In genomic region chr12:85373591-85374560, GRCm38 (mm10) we compare ENCODE assay signal across 8 mouse cellular contexts. TPM values are rescaled to one million over a fixed set of nuclear protein-coding genes. Genes with fewer than 3 reads are reported as not detected.
DNase-seq lines count a peak whose midpoint lies in the region; ATAC-seq and TF ChIP-seq lines count a peak whose summit lies in the region.

No protein-coding gene starts in this region.

- WGBS in forebrain, embryonic 10.5 days: 1% methylated on average over 53 of the region's 53 CpGs
- under 1% methylated on average over 49 of the region's 53 CpGs for WGBS in heart, embryonic 16.5 days
- WGBS in lung, embryonic 14.5 days: under 1% methylated on average over 47 of the region's 53 CpGs
- WGBS in neural tube, embryonic 15.5 days: under 1% methylated on average over 52 of the region's 53 CpGs

- peak overlapping the region; percentile 74 for H3K4me2 ChIP-seq in heart, embryonic 16.5 days (ENCODE audit: low read depth, low read length)
- H3K4me2 ChIP-seq in lung, embryonic 14.5 days: peak overlapping the region; percentile 85
- peak overlapping the region; percentile 68 for H3K4me2 ChIP-seq in neural tube, embryonic 15.5 days

- peaks cover 6% of the 10 kb centered on the region; the same call in 1 of the 2 replicates for H3K36me3 ChIP-seq in E14TG2a.4 (ENCODE audit: insufficient read depth, low read length)
- H3K36me3 ChIP-seq in forebrain, embryonic 10.5 days (replicated peaks): 0 out of 2 replicates have a peak, but pooled peaks cover 3% of the 10 kb centered on the region
- no peaks in the 10 kb centered on the region for H3K36me3 ChIP-seq in heart, embryonic 16.5 days (ENCODE audit: control insufficient read depth, insufficient read depth)
- H3K36me3 ChIP-seq in lung, embryonic 14.5 days (ENCODE audit: insufficient read depth): 0 out of 2 replicates have a peak, but pooled peaks cover 2% of the 10 kb centered on the region
- H3K36me3 ChIP-seq in neural tube, embryonic 15.5 days: no peaks in the 10 kb centered on the region

- TF ChIP-seq CTCF in E14TG2a.4 (conservative IDR thresholded peaks at IDR 0.05; ENCODE audit: low read length): no peak
- no peak for TF ChIP-seq CTCF in lung, embryonic 14.5 days (IDR thresholded peaks at IDR 0.05; ENCODE audit: low read depth)

- H3K9ac ChIP-seq in heart, embryonic 16.5 days (ENCODE audit: low read length): peak overlapping the region; percentile 81
- peak overlapping the region; percentile 93 for H3K9ac ChIP-seq in lung, embryonic 14.5 days
- H3K9ac ChIP-seq in neural tube, embryonic 15.5 days (replicated peaks): peak overlapping the region; percentile 78

- peak overlapping the region; percentile 95 for H3K27ac ChIP-seq in forebrain, embryonic 10.5 days
- H3K27ac ChIP-seq in heart, embryonic 16.5 days (ENCODE audit: low read length): peak overlapping the region; percentile 81
- peak overlapping the region; percentile 88 for H3K27ac ChIP-seq in lung, embryonic 14.5 days (ENCODE audit: low read depth)
- H3K27ac ChIP-seq in neural tube, embryonic 15.5 days (replicated peaks): peak overlapping the region; percentile 82

- ATAC-seq in heart, embryonic 16.5 days (replicated peaks; ENCODE audit: extremely low read depth, insufficient read depth, low FRiP score): peak; percentile 65
- ATAC-seq in lung, embryonic 14.5 days (ENCODE audit: insufficient read depth): peak; percentile 77
- peak; percentile 75 for ATAC-seq in neural tube, embryonic 15.5 days (ENCODE audit: low FRiP score)

- peaks cover 55% of the 10 kb centered on the region for H3K4me1 ChIP-seq in E14TG2a.4 (replicated peaks; ENCODE audit: low read depth, low read length)
- H3K4me1 ChIP-seq in forebrain, embryonic 10.5 days: peaks cover 20% of the 10 kb centered on the region
- peaks cover 21% of the 10 kb centered on the region for H3K4me1 ChIP-seq in heart, embryonic 16.5 days (ENCODE audit: control insufficient read depth, insufficient read depth, low read length)
- 0 out of 2 replicates have a peak, but pooled peaks cover 8% of the 10 kb centered on the region for H3K4me1 ChIP-seq in lung, embryonic 14.5 days (ENCODE audit: insufficient read depth)
- peaks cover 38% of the 10 kb centered on the region for H3K4me1 ChIP-seq in neural tube, embryonic 15.5 days

- H3K27me3 ChIP-seq in E14TG2a.4 (ENCODE audit: insufficient read depth, low read length): no peaks in the 10 kb centered on the region
- H3K27me3 ChIP-seq in forebrain, embryonic 10.5 days (ENCODE audit: poor library complexity, severe bottlenecking): no peaks in the 10 kb centered on the region
- H3K27me3 ChIP-seq in heart, embryonic 16.5 days (ENCODE audit: control insufficient read depth, insufficient read depth, low read length): no peaks in the 10 kb centered on the region
- H3K27me3 ChIP-seq in lung, embryonic 14.5 days (ENCODE audit: insufficient read depth, low read length): no peaks in the 10 kb centered on the region
- H3K27me3 ChIP-seq in neural tube, embryonic 15.5 days (replicated peaks): no peaks in the 10 kb centered on the region

- H3K4me3 ChIP-seq in E14TG2a.4 (replicated peaks; ENCODE audit: low read length): peak overlapping the region; percentile 89
- peak overlapping the region; percentile 96 for H3K4me3 ChIP-seq in forebrain, embryonic 10.5 days
- H3K4me3 ChIP-seq in heart, embryonic 16.5 days (ENCODE audit: low read length): peak overlapping the region; percentile 64
- H3K4me3 ChIP-seq in lung, embryonic 14.5 days (ENCODE audit: low read depth, low read length): peak overlapping the region; percentile 90
- H3K4me3 ChIP-seq in neural tube, embryonic 15.5 days (replicated peaks): peak overlapping the region; percentile 61

- peak; percentile 73 for DNase-seq in c-Kit-negative CD71-positive TER-119-positive erythroid progenitor cells, embryonic 14.5 days (ENCODE audit: low read depth, low spot score)
- DNase-seq in forebrain, embryonic 10.5 days (ENCODE audit: extremely low spot score, low spot score): peak; percentile 49
- peak; percentile 66 to 88 for DNase-seq in kidney, postnatal 25 days
- DNase-seq in lung, embryonic 14.5 days: peak; percentile 74
- peak; percentile 70 for DNase-seq in testis, postnatal 14 days (ENCODE audit: low spot score)

- H3K9me3 ChIP-seq in E14TG2a.4 (ENCODE audit: low read length): no peaks in the 10 kb centered on the region
- H3K9me3 ChIP-seq in forebrain, embryonic 10.5 days: no peaks in the 10 kb centered on the region
- no peaks in the 10 kb centered on the region for H3K9me3 ChIP-seq in heart, embryonic 16.5 days (replicated peaks; ENCODE audit: control insufficient read depth, low read length)
- H3K9me3 ChIP-seq in lung, embryonic 14.5 days (ENCODE audit: low read depth, low read length): no peaks in the 10 kb centered on the region
- H3K9me3 ChIP-seq in neural tube, embryonic 15.5 days (replicated peaks): no peaks in the 10 kb centered on the region

RNA-seq across cellular contexts. Expression of gene Tmed10, which starts 0.8 kb away (rescaled TPM):
- polyA plus RNA-seq in forebrain, embryonic 10.5 days (2016; fragmentation: Nextera tagmentation; extraction: Ambion mirVana): 245 and 247 TPM in 2 replicates
- 250 and 253 TPM in 2 replicates for polyA plus RNA-seq in heart, embryonic 16.5 days (2015; fragmentation: Nextera tagmentation; extraction: Ambion mirVana)
- polyA plus RNA-seq in lung, embryonic 14.5 days (2014; fragmentation: Nextera tagmentation; extraction: Ambion mirVana): 333 and 344 TPM in 2 replicates
- 212 and 223 TPM in 2 replicates for polyA plus RNA-seq in neural tube, embryonic 15.5 days (2015; fragmentation: Nextera tagmentation; extraction: Ambion mirVana)

RNA-seq across cellular contexts. Expression of gene Nek9, which starts 34.7 kb away (rescaled TPM):
- polyA plus RNA-seq in forebrain, embryonic 10.5 days (2016; fragmentation: Nextera tagmentation; extraction: Ambion mirVana): 23.9 TPM in 2 replicates
- 19.0 and 20.6 TPM in 2 replicates for polyA plus RNA-seq in heart, embryonic 16.5 days (2015; fragmentation: Nextera tagmentation; extraction: Ambion mirVana)
- polyA plus RNA-seq in lung, embryonic 14.5 days (2014; fragmentation: Nextera tagmentation; extraction: Ambion mirVana): 17.2 and 18.2 TPM in 2 replicates
- polyA plus RNA-seq in neural tube, embryonic 15.5 days (2015; fragmentation: Nextera tagmentation; extraction: Ambion mirVana): 9.5 and 12.2 TPM in 2 replicates

Comparison
In these comparisons a context has a peak if more than half of its experiments do, and no peak if none do; other contexts are left out.
1. Peak in every context shown above with its lines: DNase-seq, ATAC-seq, H3K4me3 ChIP-seq and H3K27ac ChIP-seq.